7 mouse cellular contexts compared by ENCODE assay signal in genomic region chr11:109440641-109441040, GRCm38 (mm10). TPM values are rescaled to one million over a fixed set of nuclear protein-coding genes. Genes with fewer than 3 reads are reported as not detected.
DNase-seq lines count a peak whose midpoint lies in the region; ATAC-seq and TF ChIP-seq lines count a peak whose summit lies in the region.

No protein-coding gene starts in this region.

- peak overlapping the region; percentile 65 for H3K4me3 ChIP-seq in lung, embryonic 16.5 days (ENCODE audit: low read length)
- H3K4me3 ChIP-seq in forebrain, embryonic 12.5 days (replicated peaks) = no peak overlapping the region
- peak overlapping the region; percentile 55 for H3K4me3 ChIP-seq in limb, embryonic 14.5 days (replicated peaks; ENCODE audit: low read length)
- H3K4me3 ChIP-seq in stomach, embryonic 15.5 days (replicated peaks) = peak overlapping the region; percentile 58

- peaks cover 4% of the 10 kb centered on the region; the same call in 1 of the 2 replicates for H3K36me3 ChIP-seq in lung, embryonic 16.5 days (ENCODE audit: control insufficient read depth, insufficient read depth, low read length)
- peaks cover 23% of the 10 kb centered on the region for H3K36me3 ChIP-seq in forebrain, embryonic 12.5 days (replicated peaks)
- H3K36me3 ChIP-seq in limb, embryonic 14.5 days (ENCODE audit: control insufficient read depth, insufficient read depth, low read length) = peaks cover 26% of the 10 kb centered on the region
- H3K36me3 ChIP-seq in stomach, embryonic 15.5 days = 0 out of 2 replicates have a peak, but pooled peaks cover 5% of the 10 kb centered on the region

- WGBS in lung, embryonic 16.5 days = 56% methylated on average over 4 of the region's 4 CpGs
- 66% methylated on average over 4 of the region's 4 CpGs for whole genome bisulfite sequencing in forebrain, embryonic 12.5 days
- 62% methylated on average over 4 of the region's 4 CpGs for WGBS in limb, embryonic 14.5 days
- 64% methylated on average over 4 of the region's 4 CpGs for WGBS in stomach, embryonic 15.5 days

- no peak for DNase-seq in lung, postnatal 25 days (ENCODE audit: low spot score)
- no peak for DNase-seq in limb, embryonic 14.5 days (ENCODE audit: low spot score)
- DNase-seq in layer of hippocampus, adult 11-12 months (ENCODE audit: low spot score) = no peak
- no peak for DNase-seq in thymus, adult 18-20 months

- H3K27ac ChIP-seq in lung, embryonic 16.5 days (ENCODE audit: low read length) = no peak overlapping the region
- H3K27ac ChIP-seq in forebrain, embryonic 12.5 days = no peak overlapping the region
- H3K27ac ChIP-seq in limb, embryonic 14.5 days (replicated peaks; ENCODE audit: low read depth, low read length) = no peak overlapping the region
- no peak overlapping the region for H3K27ac ChIP-seq in stomach, embryonic 15.5 days

- H3K27me3 ChIP-seq in lung, embryonic 16.5 days (ENCODE audit: control insufficient read depth, insufficient read depth, low read depth, low read length) = no peaks in the 10 kb centered on the region
- peaks cover 7% of the 10 kb centered on the region for H3K27me3 ChIP-seq in forebrain, embryonic 12.5 days
- no peaks in the 10 kb centered on the region for H3K27me3 ChIP-seq in limb, embryonic 14.5 days (ENCODE audit: control insufficient read depth, insufficient read depth, low read length)
- H3K27me3 ChIP-seq in stomach, embryonic 15.5 days (replicated peaks) = no peaks in the 10 kb centered on the region

- no peaks in the 10 kb centered on the region for H3K9me3 ChIP-seq in lung, embryonic 16.5 days (ENCODE audit: control insufficient read depth, low read length)
- H3K9me3 ChIP-seq in forebrain, embryonic 12.5 days = no peaks in the 10 kb centered on the region
- H3K9me3 ChIP-seq in limb, embryonic 14.5 days (ENCODE audit: control insufficient read depth, low read length) = no peaks in the 10 kb centered on the region
- H3K9me3 ChIP-seq in stomach, embryonic 15.5 days = no peaks in the 10 kb centered on the region

- peaks cover 8% of the 10 kb centered on the region for H3K4me1 ChIP-seq in lung, embryonic 16.5 days (replicated peaks; ENCODE audit: control insufficient read depth, insufficient read depth, low read length)
- peaks cover 13% of the 10 kb centered on the region for H3K4me1 ChIP-seq in forebrain, embryonic 12.5 days
- H3K4me1 ChIP-seq in limb, embryonic 14.5 days (ENCODE audit: control insufficient read depth, insufficient read depth, low read length) = peaks cover 4% of the 10 kb centered on the region; the same call in 1 of the 2 replicates
- H3K4me1 ChIP-seq in stomach, embryonic 15.5 days = no peaks in the 10 kb centered on the region

- TF ChIP-seq POLR2A in limb, embryonic 14.5 days (IDR thresholded peaks at IDR 0.05; ENCODE audit: borderline replicate concordance, extremely low read depth, insufficient read depth, insufficient read length) = no peak

- H3K4me2 ChIP-seq in lung, embryonic 16.5 days (ENCODE audit: low read depth, low read length) = peak overlapping the region; percentile 84
- peak overlapping the region; percentile 74 for H3K4me2 ChIP-seq in forebrain, embryonic 12.5 days
- H3K4me2 ChIP-seq in limb, embryonic 14.5 days (replicated peaks; ENCODE audit: low read depth, low read length, severe bottlenecking) = peak overlapping the region; percentile 88
- peak overlapping the region; percentile 86 for H3K4me2 ChIP-seq in stomach, embryonic 15.5 days

- H3K9ac ChIP-seq in lung, embryonic 16.5 days (ENCODE audit: low read length) = peak overlapping the region; percentile 76
- no peak overlapping the region for H3K9ac ChIP-seq in forebrain, embryonic 12.5 days
- H3K9ac ChIP-seq in limb, embryonic 14.5 days (ENCODE audit: low read depth, low read length, severe bottlenecking) = no peak overlapping the region
- H3K9ac ChIP-seq in stomach, embryonic 15.5 days = no peak overlapping the region

- no peak for ATAC-seq in lung, embryonic 16.5 days (ENCODE audit: low read depth)
- no peak for ATAC-seq in forebrain, embryonic 12.5 days (ENCODE audit: low FRiP score)
- ATAC-seq in limb, embryonic 14.5 days (ENCODE audit: low FRiP score, low read depth) = no peak
- no peak for ATAC-seq in stomach, embryonic 15.5 days (ENCODE audit: insufficient read depth, low FRiP score, low read depth)

RNA-seq across cellular contexts. Expression of gene Amz2, which starts 14.9 kb away (rescaled TPM):
- 40.4 and 44.0 TPM in 2 replicates for polyA plus RNA-seq in lung, embryonic 16.5 days (2015; fragmentation: Nextera tagmentation; extraction: Ambion mirVana)
- 46.9 and 50.2 TPM in 2 replicates for polyA plus RNA-seq in forebrain, embryonic 12.5 days (2016; fragmentation: Nextera tagmentation; extraction: Ambion mirVana)
- 88.0 and 88.2 TPM in 2 replicates for polyA plus RNA-seq in limb, embryonic 14.5 days (2012; rRNA removed)
- polyA plus RNA-seq in limb, embryonic 14.5 days (2014; fragmentation: Nextera tagmentation; extraction: Ambion mirVana) = 43.6 and 50.8 TPM in 2 replicates
- polyA plus RNA-seq in stomach, embryonic 15.5 days (2015; fragmentation: Nextera tagmentation; extraction: Ambion mirVana) = 35.7 and 40.4 TPM in 2 replicates

RNA-seq across cellular contexts. Expression of gene 9930022D16Rik, which starts 26.9 kb away (rescaled TPM):
- not detected in 2 replicates for polyA plus RNA-seq in lung, embryonic 16.5 days (2015; fragmentation: Nextera tagmentation; extraction: Ambion mirVana)
- polyA plus RNA-seq in forebrain, embryonic 12.5 days (2016; fragmentation: Nextera tagmentation; extraction: Ambion mirVana) = not detected in 2 replicates
- 0.03 TPM in 1 of 2 replicates, not detected in the other for polyA plus RNA-seq in limb, embryonic 14.5 days (2012; rRNA removed)
- not detected in 2 replicates for polyA plus RNA-seq in limb, embryonic 14.5 days (2014; fragmentation: Nextera tagmentation; extraction: Ambion mirVana)
- polyA plus RNA-seq in stomach, embryonic 15.5 days (2015; fragmentation: Nextera tagmentation; extraction: Ambion mirVana) = not detected in 2 replicates

RNA-seq across cellular contexts. Expression of gene Arsg, which starts 32.5 kb away (rescaled TPM):
- polyA plus RNA-seq in lung, embryonic 16.5 days (2015; fragmentation: Nextera tagmentation; extraction: Ambion mirVana) = 4.0 and 4.7 TPM in 2 replicates
- 2.4 and 2.6 TPM in 2 replicates for polyA plus RNA-seq in forebrain, embryonic 12.5 days (2016; fragmentation: Nextera tagmentation; extraction: Ambion mirVana)
- polyA plus RNA-seq in limb, embryonic 14.5 days (2012; rRNA removed) = 5.3 TPM in 2 replicates
- polyA plus RNA-seq in limb, embryonic 14.5 days (2014; fragmentation: Nextera tagmentation; extraction: Ambion mirVana) = 3.2 and 5.4 TPM in 2 replicates
- 3.6 and 3.8 TPM in 2 replicates for polyA plus RNA-seq in stomach, embryonic 15.5 days (2015; fragmentation: Nextera tagmentation; extraction: Ambion mirVana)

RNA-seq across cellular contexts. Expression of gene Slc16a6, which starts 32.8 kb away (rescaled TPM):
- polyA plus RNA-seq in lung, embryonic 16.5 days (2015; fragmentation: Nextera tagmentation; extraction: Ambion mirVana) = 3.8 and 4.0 TPM in 2 replicates
- 4.0 and 5.4 TPM in 2 replicates for polyA plus RNA-seq in forebrain, embryonic 12.5 days (2016; fragmentation: Nextera tagmentation; extraction: Ambion mirVana)
- polyA plus RNA-seq in limb, embryonic 14.5 days (2012; rRNA removed) = 2.9 and 3.3 TPM in 2 replicates
- 5.3 and 5.9 TPM in 2 replicates for polyA plus RNA-seq in limb, embryonic 14.5 days (2014; fragmentation: Nextera tagmentation; extraction: Ambion mirVana)
- 10.3 and 12.9 TPM in 2 replicates for polyA plus RNA-seq in stomach, embryonic 15.5 days (2015; fragmentation: Nextera tagmentation; extraction: Ambion mirVana)
